Mouse (Mus musculus): ENCODE results near the gene Nt5c2. TPM values are rescaled to one million over a fixed set of nuclear protein-coding genes. Genes with fewer than 3 reads are reported as not detected.

Gene Nt5c2
- total RNA-seq, 2 experiments from 2014 or later, result 107 to 127 TPM

- intact Hi-C loops (cut with DNase I), result loop anchor here (5.0 kb wide), 1 partner anchor 93 kb away; no protein-coding TSS in a partner anchor
- DNase-seq, result peak; percentile 59 to 66
Observed at GRCm38 (mm10) chr19:46899306-46899705, 115.6 kb downstream of the Nt5c2 start.

GRCm38 (mm10) chr19:46898222-46898621, 116.7 kb downstream of the Nt5c2 start:
- no peak for DNase-seq
- intact Hi-C loops (cut with DNase I), result loop anchor here (5.0 kb wide), 1 partner anchor 94 kb away; no protein-coding TSS in a partner anchor

- DNase-seq, result no peak
- intact Hi-C loops (cut with DNase I), result loop anchor here (5.0 kb wide), 1 partner anchor 95 kb away; no protein-coding TSS in a partner anchor
Observed at GRCm38 (mm10) chr19:46897135-46897534, 117.8 kb downstream of the Nt5c2 start.

- no peak for DNase-seq
- intact Hi-C loops (cut with DNase I), result no loop called here
Observed at GRCm38 (mm10) chr19:46893484-46893883, 121.5 kb downstream of the Nt5c2 start.

GRCm38 (mm10) chr19:46892856-46893255, 122.1 kb downstream of the Nt5c2 start:
- no peak for DNase-seq
- intact Hi-C loops (cut with DNase I), result no loop called here

GRCm38 (mm10) chr19:46890657-46891056, 124.3 kb downstream of the Nt5c2 start:
- intact Hi-C loops (cut with DNase I), result no loop called here
- DNase-seq, result no peak

- intact Hi-C loops (cut with DNase I), result no loop called here
- no peak for DNase-seq
Observed at GRCm38 (mm10) chr19:46889666-46890065, 125.3 kb downstream of the Nt5c2 start.

- intact Hi-C loops (cut with DNase I), result no loop called here
- no peak for DNase-seq
Observed at GRCm38 (mm10) chr19:46887811-46888527, 127.0 kb downstream of the Nt5c2 start.

- intact Hi-C loops (cut with DNase I), result no loop called here
- no peak for DNase-seq
Observed at GRCm38 (mm10) chr19:46886826-46887225, 128.1 kb downstream of the Nt5c2 start.

GRCm38 (mm10) chr19:46885365-46885764, 129.6 kb downstream of the Nt5c2 start:
- intact Hi-C loops (cut with DNase I), result no loop called here
- no peak for DNase-seq

- intact Hi-C loops (cut with DNase I), result loop anchor here (5.0 kb wide), 1 partner anchor 162 kb away; no protein-coding TSS in a partner anchor
- no peak for DNase-seq
Observed at GRCm38 (mm10) chr19:46879876-46880275, 135.1 kb downstream of the Nt5c2 start.

GRCm38 (mm10) chr19:46878346-46878745, 136.6 kb downstream of the Nt5c2 start:
- peak; percentile 77 to 83 for DNase-seq
- intact Hi-C loops (cut with DNase I), result loop anchor here (5.0 kb wide), 1 partner anchor 164 kb away; no protein-coding TSS in a partner anchor

- DNase-seq, result no peak
- intact Hi-C loops (cut with DNase I), result loop anchor here (5.0 kb wide), 1 partner anchor 164 kb away; no protein-coding TSS in a partner anchor
Observed at GRCm38 (mm10) chr19:46877886-46878285, 137.1 kb downstream of the Nt5c2 start.

- DNase-seq, result peak; percentile 85 to 91
- intact Hi-C loops (cut with DNase I), result loop anchor here (1.0 to 5.0 kb wide), 2 partner anchors 116 to 167 kb away; no protein-coding TSS in a partner anchor
Observed at GRCm38 (mm10) chr19:46875790-46876189, 139.2 kb downstream of the Nt5c2 start.

GRCm38 (mm10) chr19:46873924-46874323, 141.0 kb downstream of the Nt5c2 start:
- no peak for DNase-seq
- intact Hi-C loops (cut with DNase I), result no loop called here

- intact Hi-C loops (cut with DNase I), result no loop called here
- no peak for DNase-seq
Observed at GRCm38 (mm10) chr19:46871651-46872050, 143.3 kb downstream of the Nt5c2 start.

GRCm38 (mm10) chr19:46871096-46871495, 143.9 kb downstream of the Nt5c2 start:
- no peak for DNase-seq
- intact Hi-C loops (cut with DNase I), result no loop called here

- DNase-seq, result peak; percentile 86 to 89
- intact Hi-C loops (cut with DNase I), result loop anchor here (1.0 to 5.0 kb wide), 3 partner anchors 109 to 282 kb away; no protein-coding TSS in a partner anchor
Observed at GRCm38 (mm10) chr19:46869526-46869925, 145.4 kb downstream of the Nt5c2 start.

GRCm38 (mm10) chr19:46869049-46869448, 145.9 kb downstream of the Nt5c2 start:
- intact Hi-C loops (cut with DNase I), result loop anchor here (1.0 to 5.0 kb wide), 3 partner anchors 109 to 282 kb away; no protein-coding TSS in a partner anchor
- no peak for DNase-seq

- DNase-seq, result no peak
- intact Hi-C loops (cut with DNase I), result loop anchor here (5.0 kb wide), 1 partner anchor 278 kb away; no protein-coding TSS in a partner anchor
Observed at GRCm38 (mm10) chr19:46865381-46865780, 149.6 kb downstream of the Nt5c2 start.

GRCm38 (mm10) chr19:46864731-46865331, 150.1 kb downstream of the Nt5c2 start:
- DNase-seq, result no peak

More at GRCm38 (mm10) chr19:46864731-46865331, 150.1 kb downstream of the Nt5c2 start:
- intact Hi-C loops (cut with DNase I), result loop anchor here (5.0 kb wide), 1 partner anchor 278 kb away; no protein-coding TSS in a partner anchor

Measured in heart, postnatal 10 days (tissue).